Mouse (Mus musculus): ENCODE results near the gene Drd5. TPM values are rescaled to one million over a fixed set of nuclear protein-coding genes. Genes with fewer than 3 reads are reported as not detected.

Gene Drd5
- total RNA-seq (2022), result not detected

GRCm38 (mm10) chr5:38318966-38319786 is at the start of gene Drd5:
Gene Drd5 (plus strand): TSS chr5:38319367.
- DNase-seq (ENCODE audit: low spot score in 2 of 2), result no peak

GRCm38 (mm10) chr5:38270942-38271341 is 48.2 kb upstream of the Drd5 start:
- no peak for DNase-seq (ENCODE audit: low spot score in 2 of 2)

GRCm38 (mm10) chr5:38273831-38274230 is 45.3 kb upstream of the Drd5 start:
- no peak for DNase-seq (ENCODE audit: low spot score in 2 of 2)

- no peak for DNase-seq (ENCODE audit: low spot score in 2 of 2)
These were observed 43.4 kb upstream of the Drd5 start, which contains the start of gene Otop1 for GRCm38 (mm10) chr5:38275771-38276170. Gene Otop1 (plus strand): TSS chr5:38275972.

GRCm38 (mm10) chr5:38276451-38276850 is 42.7 kb upstream of the Drd5 start:
- DNase-seq (ENCODE audit: low spot score in 2 of 2), result no peak

GRCm38 (mm10) chr5:38277098-38277866 is 41.9 kb upstream of the Drd5 start:
- DNase-seq (ENCODE audit: low spot score in 2 of 2), result no peak

GRCm38 (mm10) chr5:38277936-38278600 is 41.1 kb upstream of the Drd5 start:
- DNase-seq (ENCODE audit: low spot score in 2 of 2), result no peak

- no peak for DNase-seq (ENCODE audit: low spot score in 2 of 2)
These were observed 39.1 kb upstream of the Drd5 start for GRCm38 (mm10) chr5:38280075-38280474.

GRCm38 (mm10) chr5:38285724-38286123 is 33.4 kb upstream of the Drd5 start:
- DNase-seq (ENCODE audit: low spot score in 2 of 2), result no peak

- no peak for DNase-seq (ENCODE audit: low spot score in 2 of 2)
These were observed 30.7 kb upstream of the Drd5 start for GRCm38 (mm10) chr5:38288476-38288875.

GRCm38 (mm10) chr5:38301761-38302411 is 17.3 kb upstream of the Drd5 start:
- no peak for DNase-seq (ENCODE audit: low spot score in 2 of 2)

GRCm38 (mm10) chr5:38302651-38303050 is 16.5 kb upstream of the Drd5 start:
- no peak for DNase-seq (ENCODE audit: low spot score in 2 of 2)

GRCm38 (mm10) chr5:38305241-38305640 is 13.9 kb upstream of the Drd5 start:
- DNase-seq (ENCODE audit: low spot score in 2 of 2), result no peak

- DNase-seq (ENCODE audit: low spot score in 2 of 2), result peak; percentile 75
These were observed 11.7 kb upstream of the Drd5 start for GRCm38 (mm10) chr5:38307255-38308101.

- DNase-seq (ENCODE audit: low spot score in 2 of 2), result peak in 1 of 2 experiments; percentile 25
These were observed 10.3 kb upstream of the Drd5 start for GRCm38 (mm10) chr5:38308873-38309272.

- no peak for DNase-seq (ENCODE audit: low spot score in 2 of 2)
These were observed 9.4 kb upstream of the Drd5 start for GRCm38 (mm10) chr5:38309795-38310194.

- DNase-seq (ENCODE audit: low spot score in 2 of 2), result no peak
These were observed 14.2 kb downstream of the Drd5 start for GRCm38 (mm10) chr5:38333381-38333780.

GRCm38 (mm10) chr5:38334582-38334981 is 15.4 kb downstream of the Drd5 start:
- no peak for DNase-seq (ENCODE audit: low spot score in 2 of 2)

- DNase-seq (ENCODE audit: low spot score in 2 of 2), result no peak
These were observed 23.9 kb downstream of the Drd5 start for GRCm38 (mm10) chr5:38343101-38343500.

GRCm38 (mm10) chr5:38346646-38347432 is 27.7 kb downstream of the Drd5 start:
- DNase-seq (ENCODE audit: low spot score in 2 of 2), result no peak

Measured in gastrocnemius, adult 8-10 months (tissue).